Mouse (Mus musculus): ENCODE measurements at regions not wholly inside any gene's neighbourhood (a gene's known extent, or its start where the extent isn't known, plus 50 kb on each side); places are given as distances from the start of the nearest gene placed in this dataset.

DNA sequence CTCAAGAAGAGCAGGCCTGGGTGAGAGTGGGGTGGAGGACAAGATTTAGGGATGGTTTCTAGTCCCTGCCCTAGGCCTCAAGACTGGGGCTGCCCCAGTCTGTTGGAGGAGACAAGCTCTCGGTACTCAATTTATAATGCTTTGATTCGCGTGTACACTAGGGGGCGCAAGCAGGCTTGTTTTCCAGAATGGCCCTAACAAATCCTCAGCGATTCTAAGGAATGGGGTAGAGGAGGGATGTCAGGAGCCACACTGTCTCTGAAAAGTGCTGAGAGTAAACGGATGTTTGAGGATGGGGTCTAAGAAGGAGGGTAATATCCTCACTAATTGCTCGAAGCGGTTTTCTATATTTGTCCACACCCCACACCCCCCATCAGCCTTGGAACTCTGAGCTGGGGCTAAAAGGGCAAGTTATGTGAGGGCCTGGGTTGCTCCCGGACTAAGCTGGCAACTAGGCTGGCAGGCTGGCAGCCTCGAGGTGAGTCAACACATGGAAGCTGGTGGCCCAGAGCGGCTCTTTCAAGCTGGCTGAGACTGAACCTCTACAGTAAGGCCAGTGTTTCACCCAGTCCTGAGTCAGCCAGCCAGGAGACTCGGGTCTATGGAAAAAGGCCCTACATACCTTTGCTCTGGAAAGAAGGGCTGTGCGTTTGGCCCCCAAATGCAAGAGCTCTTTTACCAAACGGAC is 176.7 kb downstream of the Ttc8 start:
- no peak overlapping the region for H3K27ac ChIP-seq (ENCODE audit: low read depth, low read length)
- no peak overlapping the region for H3K9ac ChIP-seq
- peak; percentile 94 for TF ChIP-seq CTCF (IDR thresholded peaks at IDR 0.05; ENCODE audit: low read depth)
- no peaks in the 10 kb centered on the region for H3K27me3 ChIP-seq (ENCODE audit: insufficient read depth, low read length)
- DNase-seq = peak; percentile 95
- ATAC-seq = peak; percentile 81
- 34% methylated on average over 14 of the region's 14 CpGs for WGBS
- H3K9me3 ChIP-seq (ENCODE audit: low read length) = no peaks in the 10 kb centered on the region
- no peak overlapping the region for H3K4me3 ChIP-seq (ENCODE audit: low read depth, low read length)
- no peaks in the 10 kb centered on the region for H3K4me1 ChIP-seq (ENCODE audit: insufficient read depth)
- H3K36me3 ChIP-seq (ENCODE audit: insufficient read depth) = no peaks in the 10 kb centered on the region
- no peak overlapping the region for H3K4me2 ChIP-seq (ENCODE audit: low read depth)

DNA sequence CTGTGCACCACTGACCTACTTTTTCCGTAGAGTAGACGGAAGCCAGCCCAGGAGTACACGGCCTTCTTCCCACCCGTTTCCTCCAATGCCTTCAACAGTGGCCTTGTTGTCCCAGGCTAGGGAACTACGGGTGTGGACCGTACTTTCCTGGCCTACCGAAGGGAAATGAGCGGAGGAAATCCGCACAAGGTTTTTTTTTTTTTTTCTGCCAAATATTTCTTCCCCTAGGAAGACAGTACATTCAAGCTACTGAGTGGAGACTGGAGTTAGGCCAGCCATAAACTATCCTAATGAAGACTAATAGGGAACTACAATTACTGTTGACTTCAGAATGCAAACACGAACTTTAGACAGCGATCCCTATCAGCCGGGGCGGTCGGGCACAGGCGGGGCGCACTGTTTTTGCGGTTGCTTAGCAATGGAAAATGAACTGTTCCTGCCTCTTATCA is 177.3 kb downstream of the Ttc8 start:
- Histone ChIP-seq H3K4me2 (ENCODE audit: low read depth) (no peak overlapping the region), H3K4me3 (ENCODE audit: low read depth, low read length) (no peak overlapping the region), H3K9me3 (ENCODE audit: low read length) (no peaks in the 10 kb centered on the region), H3K27ac (ENCODE audit: low read depth, low read length) (no peak overlapping the region), H3K4me1 (ENCODE audit: insufficient read depth) (no peaks in the 10 kb centered on the region), H3K27me3 (ENCODE audit: insufficient read depth, low read length) (no peaks in the 10 kb centered on the region), H3K9ac (no peak overlapping the region), H3K36me3 (ENCODE audit: insufficient read depth) (no peaks in the 10 kb centered on the region)
- ATAC-seq (no peak), DNase-seq (no peak)
- no peak for TF ChIP-seq CTCF (IDR thresholded peaks at IDR 0.05; ENCODE audit: low read depth)
- WGBS = 83% methylated on average over 17 of the region's 17 CpGs

DNA sequence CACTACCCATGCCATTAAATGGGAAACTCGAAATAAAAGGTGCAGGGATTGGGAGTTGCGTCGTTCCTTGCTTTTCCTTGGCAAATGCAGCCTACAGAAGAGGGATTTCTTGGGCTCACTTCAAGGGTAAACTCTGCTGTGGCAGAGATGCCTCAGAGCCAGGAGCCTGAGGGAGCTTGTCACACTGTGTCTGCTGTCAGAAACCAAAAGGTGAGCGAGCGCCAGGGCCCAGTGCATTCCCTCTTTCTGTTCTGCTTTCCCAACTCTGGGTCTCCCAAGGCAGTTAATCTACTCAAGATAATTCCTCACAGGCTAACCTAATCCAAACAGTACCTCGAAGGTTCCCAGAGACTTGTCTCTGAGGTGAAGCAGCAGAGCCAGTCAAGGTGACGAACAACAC is 179.5 kb downstream of the Ttc8 start:
- Histone ChIP-seq H3K27ac (ENCODE audit: low read depth, low read length) (no peak overlapping the region), H3K4me3 (ENCODE audit: low read depth, low read length) (no peak overlapping the region), H3K27me3 (ENCODE audit: insufficient read depth, low read length) (no peaks in the 10 kb centered on the region), H3K4me1 (ENCODE audit: insufficient read depth) (no peaks in the 10 kb centered on the region), H3K9ac (no peak overlapping the region), H3K36me3 (ENCODE audit: insufficient read depth) (no peaks in the 10 kb centered on the region), H3K9me3 (ENCODE audit: low read length) (no peaks in the 10 kb centered on the region), H3K4me2 (ENCODE audit: low read depth) (no peak overlapping the region)
- DNase-seq (no peak), ATAC-seq (no peak)
- no peak for TF ChIP-seq CTCF (IDR thresholded peaks at IDR 0.05; ENCODE audit: low read depth)
- WGBS = 76% methylated on average over 7 of the region's 7 CpGs

DNA sequence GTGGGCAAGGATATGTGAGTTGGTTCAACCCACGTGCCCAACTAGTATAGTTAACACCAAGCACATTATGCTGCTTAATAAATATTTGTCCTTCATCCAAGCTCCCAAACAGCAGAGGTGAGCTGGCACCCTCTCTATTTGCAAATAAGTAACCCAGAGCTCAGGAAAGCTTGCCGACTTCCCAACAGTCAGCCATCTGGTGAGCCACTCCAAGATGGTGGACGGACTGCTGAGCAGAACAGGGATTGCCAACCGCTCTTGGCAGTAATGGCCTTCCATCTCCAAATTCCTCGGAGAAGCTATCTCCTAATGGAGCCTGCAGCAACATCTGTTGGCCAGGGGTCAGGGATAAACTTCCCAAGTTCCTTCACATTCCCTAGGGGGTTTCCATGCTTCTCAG is 188.2 kb downstream of the Ttc8 start:
- ATAC-seq (no peak), DNase-seq (no peak)
- no peaks in the 10 kb centered on the region; the same call in 1 of the 2 replicates for H3K9me3 ChIP-seq (ENCODE audit: low read length)
- H3K4me1 ChIP-seq (ENCODE audit: insufficient read depth) = no peaks in the 10 kb centered on the region
- no peaks in the 10 kb centered on the region for H3K36me3 ChIP-seq (ENCODE audit: insufficient read depth)
- no peak for TF ChIP-seq CTCF (IDR thresholded peaks at IDR 0.05; ENCODE audit: low read depth)
- H3K4me3 ChIP-seq (ENCODE audit: low read depth, low read length) = no peak overlapping the region
- no peak overlapping the region for H3K27ac ChIP-seq (ENCODE audit: low read depth, low read length)
- H3K27me3 ChIP-seq (ENCODE audit: insufficient read depth, low read length) = no peaks in the 10 kb centered on the region
- 77% methylated on average over 5 of the region's 5 CpGs for WGBS
- no peak overlapping the region for H3K4me2 ChIP-seq (ENCODE audit: low read depth)
- H3K9ac ChIP-seq = no peak overlapping the region

DNA sequence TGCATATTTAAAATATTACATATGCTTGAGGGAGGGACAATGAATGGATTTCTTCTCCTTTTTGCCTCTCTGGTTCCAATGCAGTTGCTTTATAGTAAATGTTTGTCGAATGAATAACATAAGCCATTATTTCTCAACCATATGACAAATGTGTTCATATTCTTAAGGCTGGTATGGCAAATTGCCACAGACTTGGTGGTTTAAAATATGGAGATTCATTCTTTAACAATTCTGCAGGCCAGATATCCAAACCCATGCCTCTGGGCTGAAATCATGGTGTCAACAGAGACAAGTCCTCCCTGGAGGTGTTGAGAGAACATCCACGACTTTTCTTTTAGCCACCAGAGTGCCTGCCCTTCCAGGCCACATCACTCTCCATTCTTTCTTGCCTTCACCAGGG is 193.4 kb downstream of the Ttc8 start:
- H3K27me3 ChIP-seq (ENCODE audit: insufficient read depth, low read length) = no peaks in the 10 kb centered on the region
- no peak overlapping the region for H3K4me2 ChIP-seq (ENCODE audit: low read depth)
- WGBS = 85% methylated on average over 2 of the region's 2 CpGs
- no peak overlapping the region for H3K4me3 ChIP-seq (ENCODE audit: low read depth, low read length)
- DNase-seq = no peak
- H3K9me3 ChIP-seq (ENCODE audit: low read length) = no peaks in the 10 kb centered on the region
- H3K36me3 ChIP-seq (ENCODE audit: insufficient read depth) = no peaks in the 10 kb centered on the region
- no peak overlapping the region for H3K27ac ChIP-seq (ENCODE audit: low read depth, low read length)
- ATAC-seq = no peak
- H3K4me1 ChIP-seq (ENCODE audit: insufficient read depth) = no peaks in the 10 kb centered on the region
- H3K9ac ChIP-seq = no peak overlapping the region
- no peak for TF ChIP-seq CTCF (IDR thresholded peaks at IDR 0.05; ENCODE audit: low read depth)

- no peak for ATAC-seq
- no peak for TF ChIP-seq CTCF (IDR thresholded peaks at IDR 0.05; ENCODE audit: low read depth)
- Histone ChIP-seq H3K27ac (ENCODE audit: low read depth, low read length) (no peak overlapping the region), H3K4me1 (ENCODE audit: insufficient read depth) (no peaks in the 10 kb centered on the region), H3K4me2 (ENCODE audit: low read depth) (no peak overlapping the region), H3K36me3 (ENCODE audit: insufficient read depth) (no peaks in the 10 kb centered on the region), H3K4me3 (ENCODE audit: low read depth, low read length) (no peak overlapping the region), H3K9me3 (ENCODE audit: low read length) (no peaks in the 10 kb centered on the region), H3K27me3 (ENCODE audit: insufficient read depth, low read length) (no peaks in the 10 kb centered on the region), H3K9ac (no peak overlapping the region)
- WGBS = 71% methylated on average over 7 of the region's 7 CpGs
- no peak for DNase-seq
Measured at GRCm38 (mm10) chr12:99116491-99116890, 196.1 kb downstream of the Ttc8 start.

- TF ChIP-seq CTCF (IDR thresholded peaks at IDR 0.05; ENCODE audit: low read depth) = no peak
- H3K4me3 ChIP-seq (ENCODE audit: low read depth, low read length) = no peak overlapping the region
- H3K36me3 ChIP-seq (ENCODE audit: insufficient read depth) = no peaks in the 10 kb centered on the region
- DNase-seq (no peak), ATAC-seq (no peak)
- no peak overlapping the region for H3K4me2 ChIP-seq (ENCODE audit: low read depth)
- H3K4me1 ChIP-seq (ENCODE audit: insufficient read depth) = no peaks in the 10 kb centered on the region
- no peak overlapping the region for H3K27ac ChIP-seq (ENCODE audit: low read depth, low read length)
- 89% methylated on average over 12 of the region's 12 CpGs for WGBS
- H3K9ac ChIP-seq = no peak overlapping the region
- H3K9me3 ChIP-seq (ENCODE audit: low read length) = no peaks in the 10 kb centered on the region
- H3K27me3 ChIP-seq (ENCODE audit: insufficient read depth, low read length) = no peaks in the 10 kb centered on the region
Measured at GRCm38 (mm10) chr12:99118381-99119115, 198.2 kb downstream of the Ttc8 start.
